Mouse (Mus musculus) thymus, postnatal 10 days (tissue): ENCODE measurements around the gene Irf3.

Experiments
- DNase-seq, 2 experiments: peaks; one replicate each; pipeline ENCODE4 v3.0.0; 2021; ENCODE audit warnings: low spot score in 2 of 2

The Irf3 gene

GRCm38 (mm10) chr7:44997231-44997939 lies at the start of gene Irf3:
TSS of gene Irf3 (plus strand) at chr7:44997648.
- peak; percentile 95 to 98 for DNase-seq

- no peak for DNase-seq
Observed at GRCm38 (mm10) chr7:44949922-44950321, 47.5 kb upstream of the Irf3 start.

GRCm38 (mm10) chr7:44951960-44952359 lies 45.5 kb upstream of the Irf3 start:
- no peak for DNase-seq

- DNase-seq = no peak
Observed at GRCm38 (mm10) chr7:44952611-44953306, 44.7 kb upstream of the Irf3 start.

GRCm38 (mm10) chr7:44953561-44953960 lies 43.9 kb upstream of the Irf3 start:
- DNase-seq = no peak

- no peak for DNase-seq
Observed at GRCm38 (mm10) chr7:44954091-44954885, 43.2 kb upstream of the Irf3 start.

- peak in 1 of 2 experiments; percentile 47 for DNase-seq
Observed at GRCm38 (mm10) chr7:44955628-44956027, 41.8 kb upstream of the Irf3 start.

GRCm38 (mm10) chr7:44956266-44956665 lies 41.2 kb upstream of the Irf3 start:
- DNase-seq = no peak

GRCm38 (mm10) chr7:44957183-44957835 lies 40.1 kb upstream of the Irf3 start:
- no peak for DNase-seq

- DNase-seq = peak in 1 of 2 experiments; percentile 29
Observed at GRCm38 (mm10) chr7:44958208-44958607, 39.2 kb upstream of the Irf3 start.

- DNase-seq = no peak
Observed at GRCm38 (mm10) chr7:44959281-44959680, 38.2 kb upstream of the Irf3 start.

GRCm38 (mm10) chr7:44959874-44960511 lies 37.5 kb upstream of the Irf3 start:
- DNase-seq = no peak

GRCm38 (mm10) chr7:44960512-44960910 lies 36.9 kb upstream of the Irf3 start:
- DNase-seq = no peak

GRCm38 (mm10) chr7:44962337-44962736 lies 35.1 kb upstream of the Irf3 start:
- no peak for DNase-seq

- no peak for DNase-seq
Observed at GRCm38 (mm10) chr7:44962831-44963230, 34.6 kb upstream of the Irf3 start.

- no peak for DNase-seq
Observed at GRCm38 (mm10) chr7:44964990-44965389, 32.5 kb upstream of the Irf3 start.

GRCm38 (mm10) chr7:44965975-44966374 lies 31.5 kb upstream of the Irf3 start:
- no peak for DNase-seq

GRCm38 (mm10) chr7:44966638-44967037 lies 30.8 kb upstream of the Irf3 start:
- no peak for DNase-seq

GRCm38 (mm10) chr7:44970231-44970691 lies 27.2 kb upstream of the Irf3 start:
- DNase-seq = peak; percentile 63 to 72

GRCm38 (mm10) chr7:44971142-44971541 lies 26.3 kb upstream of the Irf3 start:
- DNase-seq = no peak

GRCm38 (mm10) chr7:44973415-44974130 lies 23.9 kb upstream of the Irf3 start:
- no peak for DNase-seq
